Mouse (Mus musculus): ENCODE measurements around the gene Foxp1. TPM values are rescaled to one million over a fixed set of nuclear protein-coding genes. Genes with fewer than 3 reads are reported as not detected.

Foxp1 gene
- polyA plus RNA-seq, 1 experiment from 2014 or later = 190 TPM

DNA sequence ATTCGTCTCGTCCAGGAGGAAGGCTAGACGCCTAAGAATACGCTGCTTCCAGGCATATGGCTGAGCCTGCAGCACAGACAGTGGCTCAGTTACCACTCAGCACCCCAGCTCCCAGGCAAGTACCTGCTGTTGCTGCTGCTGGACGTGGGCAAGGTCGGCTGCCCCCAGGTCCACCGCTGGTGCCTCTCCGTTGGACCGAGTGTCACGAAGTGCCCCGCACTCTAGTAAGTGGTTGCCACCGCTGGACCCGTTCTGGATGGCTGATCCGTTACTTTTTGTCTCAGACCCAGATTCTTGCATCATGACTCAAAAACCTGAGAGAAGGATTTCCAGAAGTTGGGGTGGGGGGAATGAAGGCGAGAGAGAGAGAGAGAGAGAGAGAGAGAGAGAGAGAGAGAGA lies 359.8 kb downstream of the Foxp1 start:
- 89% methylated on average over 15 of the region's 15 CpGs for WGBS
- H3K4me1 ChIP-seq (ENCODE audit: control insufficient read depth, insufficient read depth, low read length) = peaks cover 34% of the 10 kb centered on the region
- H3K4me2 ChIP-seq (replicated peaks; ENCODE audit: low read depth, low read length) = no peak overlapping the region
- ATAC-seq (ENCODE audit: insufficient number of reproducible peaks, insufficient read depth, low FRiP score, low read depth) = no peak
- no peak overlapping the region for H3K4me3 ChIP-seq (ENCODE audit: low read depth, low read length)
- H3K27me3 ChIP-seq (ENCODE audit: control insufficient read depth, insufficient read depth, low read length) = no peaks in the 10 kb centered on the region
- no peak overlapping the region for H3K27ac ChIP-seq (ENCODE audit: low read length)
- no peaks in the 10 kb centered on the region for H3K36me3 ChIP-seq (ENCODE audit: control insufficient read depth, insufficient read depth, low read length)
- H3K9me3 ChIP-seq (ENCODE audit: control insufficient read depth, low read depth, low read length) = no peaks in the 10 kb centered on the region
- H3K9ac ChIP-seq (replicated peaks; ENCODE audit: low read depth, low read length) = no peak overlapping the region

DNA sequence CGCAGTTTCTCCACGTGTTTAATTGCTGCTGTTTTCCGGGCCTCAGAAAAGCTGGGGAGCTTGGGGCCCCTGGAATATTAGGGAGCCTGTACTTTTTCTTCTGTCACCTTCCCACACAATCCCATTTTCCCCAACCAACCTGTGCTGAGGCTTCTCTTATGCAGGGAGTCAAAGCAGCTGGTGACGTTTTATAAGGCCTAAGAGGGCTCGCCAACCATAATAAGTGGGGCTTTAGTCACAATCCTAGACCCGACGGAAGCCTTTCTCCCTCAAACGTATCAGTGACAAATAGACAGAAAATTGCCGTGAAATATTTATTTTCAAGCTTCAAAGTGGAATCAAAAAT lies 362.2 kb downstream of the Foxp1 start:
- Histone ChIP-seq H3K9me3 (ENCODE audit: control insufficient read depth, low read depth, low read length) (no peaks in the 10 kb centered on the region), H3K9ac (replicated peaks; ENCODE audit: low read depth, low read length) (no peak overlapping the region), H3K36me3 (ENCODE audit: control insufficient read depth, insufficient read depth, low read length) (no peaks in the 10 kb centered on the region), H3K4me3 (ENCODE audit: low read depth, low read length) (no peak overlapping the region), H3K27me3 (ENCODE audit: control insufficient read depth, insufficient read depth, low read length) (no peaks in the 10 kb centered on the region), H3K4me1 (ENCODE audit: control insufficient read depth, insufficient read depth, low read length) (peaks cover 24% of the 10 kb centered on the region), H3K4me2 (replicated peaks; ENCODE audit: low read depth, low read length) (peak overlapping the region; percentile 14), H3K27ac (ENCODE audit: low read length) (peak overlapping the region; percentile 71; the same call in 1 of the 2 replicates)
- 37% methylated on average over 9 of the region's 9 CpGs for WGBS
- no peak for ATAC-seq (ENCODE audit: insufficient number of reproducible peaks, insufficient read depth, low FRiP score, low read depth)

DNA sequence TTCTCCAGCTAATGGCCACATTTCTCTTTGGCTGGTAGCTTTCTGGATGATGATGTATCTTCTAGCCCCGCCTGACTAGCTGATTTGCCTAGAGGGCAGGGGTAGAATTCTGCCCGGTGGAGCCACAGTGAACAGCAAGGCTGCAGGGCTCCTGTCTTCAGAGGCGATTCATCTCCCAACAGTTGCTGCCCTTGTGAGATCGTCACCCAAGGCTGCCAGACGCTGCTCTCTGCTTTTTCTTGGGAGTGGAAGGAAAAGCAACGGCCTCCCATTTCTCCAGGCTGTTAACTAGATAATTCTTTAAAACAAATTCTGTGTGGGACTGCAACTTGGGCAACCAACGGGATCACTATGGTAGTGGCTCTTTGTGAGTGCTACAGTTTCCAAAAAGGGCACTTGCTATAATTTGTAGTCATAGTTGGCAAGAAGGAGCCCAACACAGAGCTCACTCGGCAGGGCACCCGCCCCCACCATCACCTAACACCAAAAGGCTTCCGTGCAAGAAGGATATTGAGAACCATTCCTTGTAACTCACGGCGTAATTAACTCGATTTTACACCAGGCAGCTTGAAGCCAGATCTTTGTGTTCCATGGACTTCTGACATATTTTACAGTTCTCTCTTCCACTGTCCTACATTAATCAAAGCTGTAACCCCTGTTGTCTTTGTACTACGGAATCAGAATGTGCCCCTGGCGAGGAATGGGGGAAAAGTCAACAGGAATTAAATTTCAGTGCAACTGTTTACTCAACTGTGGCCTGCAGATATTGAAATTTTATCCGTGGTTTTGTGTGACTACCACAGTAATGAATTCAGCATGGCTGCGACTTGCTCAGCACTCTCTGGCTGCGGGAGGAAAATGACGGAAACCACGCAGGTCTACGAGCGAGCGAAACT lies 362.8 kb downstream of the Foxp1 start:
- ATAC-seq (ENCODE audit: insufficient number of reproducible peaks, insufficient read depth, low FRiP score, low read depth) = peak; percentile 42; the same call in 1 of the 2 replicates
- no peaks in the 10 kb centered on the region for H3K36me3 ChIP-seq (ENCODE audit: control insufficient read depth, insufficient read depth, low read length)
- peaks cover 23% of the 10 kb centered on the region for H3K4me1 ChIP-seq (ENCODE audit: control insufficient read depth, insufficient read depth, low read length)
- H3K27ac ChIP-seq (ENCODE audit: low read length) = peak overlapping the region; percentile 71; the same call in 1 of the 2 replicates
- H3K4me2 ChIP-seq (replicated peaks; ENCODE audit: low read depth, low read length) = peak overlapping the region; percentile 14
- H3K4me3 ChIP-seq (ENCODE audit: low read depth, low read length) = no peak overlapping the region
- H3K27me3 ChIP-seq (ENCODE audit: control insufficient read depth, insufficient read depth, low read length) = no peaks in the 10 kb centered on the region
- WGBS = 34% methylated on average over 23 of the region's 23 CpGs
- no peak overlapping the region for H3K9ac ChIP-seq (replicated peaks; ENCODE audit: low read depth, low read length)
- no peaks in the 10 kb centered on the region for H3K9me3 ChIP-seq (ENCODE audit: control insufficient read depth, low read depth, low read length)

DNA sequence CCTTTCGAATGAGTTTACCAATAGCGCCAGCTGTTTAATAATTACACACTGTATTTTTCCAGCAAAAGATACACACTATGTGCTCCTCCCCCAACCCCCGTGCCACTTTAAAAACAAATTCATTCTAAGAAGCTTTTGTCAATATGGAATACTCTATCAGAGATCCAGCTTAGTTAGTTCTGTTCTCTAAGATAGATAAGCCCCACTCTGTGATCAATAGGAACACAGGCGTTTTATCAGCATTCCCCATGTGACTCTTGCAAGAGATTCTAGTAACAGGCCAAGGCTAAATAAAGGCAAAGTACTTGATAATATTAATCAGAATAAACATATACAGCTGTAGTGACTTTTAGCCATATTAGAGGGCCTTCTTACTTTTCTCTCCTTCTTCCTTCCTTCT lies 368.8 kb downstream of the Foxp1 start:
- Histone ChIP-seq H3K27ac (ENCODE audit: low read length) (no peak overlapping the region), H3K36me3 (ENCODE audit: control insufficient read depth, insufficient read depth, low read length) (no peaks in the 10 kb centered on the region; the same call in 1 of the 2 replicates), H3K9me3 (ENCODE audit: control insufficient read depth, low read depth, low read length) (no peaks in the 10 kb centered on the region), H3K27me3 (ENCODE audit: control insufficient read depth, insufficient read depth, low read length) (no peaks in the 10 kb centered on the region), H3K9ac (replicated peaks; ENCODE audit: low read depth, low read length) (no peak overlapping the region), H3K4me2 (replicated peaks; ENCODE audit: low read depth, low read length) (no peak overlapping the region), H3K4me3 (ENCODE audit: low read depth, low read length) (no peak overlapping the region), H3K4me1 (ENCODE audit: control insufficient read depth, insufficient read depth, low read length) (no peaks in the 10 kb centered on the region)
- no peak for ATAC-seq (ENCODE audit: insufficient number of reproducible peaks, insufficient read depth, low FRiP score, low read depth)
- 71% methylated on average over 4 of the region's 4 CpGs for WGBS

DNA sequence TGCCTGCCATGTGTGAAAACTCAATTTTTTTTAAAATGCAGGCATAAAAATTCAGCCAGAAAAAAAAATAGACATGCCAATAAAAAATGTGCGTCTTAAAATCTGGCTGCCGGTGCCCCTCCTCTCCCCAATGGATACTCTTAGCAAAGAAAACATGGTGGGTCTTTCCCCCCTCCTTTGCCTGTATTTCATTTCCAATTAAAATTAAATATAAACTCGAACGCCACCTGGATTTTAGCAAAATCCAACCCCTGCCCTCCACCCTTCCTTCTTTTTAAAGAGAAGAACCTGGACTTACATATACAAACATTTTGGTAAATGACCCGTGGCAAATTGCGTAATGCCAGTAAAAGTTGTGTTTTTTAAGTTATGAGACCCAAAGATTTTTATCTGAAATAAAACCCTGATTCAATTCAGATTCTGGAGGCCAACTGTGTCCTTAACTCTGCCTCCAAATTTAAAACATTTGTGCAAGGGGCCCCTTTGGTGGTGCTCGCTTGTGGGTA lies 376.1 kb downstream of the Foxp1 start:
- Histone ChIP-seq H3K4me2 (replicated peaks; ENCODE audit: low read depth, low read length) (no peak overlapping the region), H3K4me3 (ENCODE audit: low read depth, low read length) (no peak overlapping the region), H3K27me3 (ENCODE audit: control insufficient read depth, insufficient read depth, low read length) (no peaks in the 10 kb centered on the region), H3K36me3 (ENCODE audit: control insufficient read depth, insufficient read depth, low read length) (no peaks in the 10 kb centered on the region; the same call in 1 of the 2 replicates), H3K4me1 (ENCODE audit: control insufficient read depth, insufficient read depth, low read length) (peaks cover 2% of the 10 kb centered on the region; the same call in 1 of the 2 replicates), H3K9me3 (ENCODE audit: control insufficient read depth, low read depth, low read length) (no peaks in the 10 kb centered on the region), H3K9ac (replicated peaks; ENCODE audit: low read depth, low read length) (no peak overlapping the region), H3K27ac (ENCODE audit: low read length) (no peak overlapping the region)
- 63% methylated on average over 7 of the region's 7 CpGs for WGBS
- no peak for ATAC-seq (ENCODE audit: insufficient number of reproducible peaks, insufficient read depth, low FRiP score, low read depth)

DNA sequence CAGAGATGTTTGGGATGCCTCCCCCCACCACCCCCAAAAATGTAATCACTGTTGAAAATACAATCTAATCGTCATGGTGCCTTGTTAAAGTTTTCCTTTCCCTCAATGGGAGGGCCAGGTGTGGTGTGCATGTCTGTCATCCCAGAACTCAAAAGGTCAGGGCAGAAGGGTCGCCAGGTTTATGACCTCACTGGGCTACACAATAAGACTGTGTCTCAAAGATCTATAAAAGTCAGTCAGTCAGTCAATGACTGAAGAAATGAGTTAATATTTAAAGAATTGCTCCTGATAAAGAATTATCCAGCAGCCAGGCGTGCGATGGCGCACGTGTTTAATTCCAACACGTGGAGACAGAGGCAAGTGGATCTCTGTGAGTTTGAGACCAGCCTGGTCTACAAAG lies 377.5 kb downstream of the Foxp1 start:
- Histone ChIP-seq H3K9me3 (ENCODE audit: control insufficient read depth, low read depth, low read length) (no peaks in the 10 kb centered on the region), H3K36me3 (ENCODE audit: control insufficient read depth, insufficient read depth, low read length) (no peaks in the 10 kb centered on the region; the same call in 1 of the 2 replicates), H3K27ac (ENCODE audit: low read length) (no peak overlapping the region), H3K4me3 (ENCODE audit: low read depth, low read length) (no peak overlapping the region), H3K27me3 (ENCODE audit: control insufficient read depth, insufficient read depth, low read length) (no peaks in the 10 kb centered on the region), H3K4me2 (replicated peaks; ENCODE audit: low read depth, low read length) (no peak overlapping the region), H3K4me1 (ENCODE audit: control insufficient read depth, insufficient read depth, low read length) (peaks cover 2% of the 10 kb centered on the region; the same call in 1 of the 2 replicates), H3K9ac (replicated peaks; ENCODE audit: low read depth, low read length) (no peak overlapping the region)
- WGBS = 74% methylated on average over 7 of the region's 7 CpGs
- ATAC-seq (ENCODE audit: insufficient number of reproducible peaks, insufficient read depth, low FRiP score, low read depth) = no peak

DNA sequence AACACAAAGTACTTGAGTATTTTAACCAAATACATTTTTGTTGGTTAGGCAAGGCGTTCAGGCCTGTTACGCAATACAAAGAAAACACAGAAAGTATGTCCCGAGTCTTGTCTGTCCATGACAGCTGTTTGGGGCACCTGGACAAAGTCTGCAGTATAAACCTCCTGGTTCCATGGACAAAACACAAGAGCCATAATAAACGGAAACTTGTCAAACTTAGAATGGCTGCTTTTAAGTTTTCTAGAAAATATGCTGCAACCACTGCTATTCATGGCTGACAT lies 378.8 kb downstream of the Foxp1 start:
- no peak overlapping the region for H3K4me3 ChIP-seq (ENCODE audit: low read depth, low read length)
- H3K27me3 ChIP-seq (ENCODE audit: control insufficient read depth, insufficient read depth, low read length) = no peaks in the 10 kb centered on the region
- no peaks in the 10 kb centered on the region; the same call in 1 of the 2 replicates for H3K36me3 ChIP-seq (ENCODE audit: control insufficient read depth, insufficient read depth, low read length)
- no peak overlapping the region for H3K27ac ChIP-seq (ENCODE audit: low read length)
- no peak overlapping the region for H3K9ac ChIP-seq (replicated peaks; ENCODE audit: low read depth, low read length)
- no peak overlapping the region for H3K4me2 ChIP-seq (replicated peaks; ENCODE audit: low read depth, low read length)
- H3K4me1 ChIP-seq (ENCODE audit: control insufficient read depth, insufficient read depth, low read length) = peaks cover 2% of the 10 kb centered on the region; the same call in 1 of the 2 replicates
- ATAC-seq (ENCODE audit: insufficient number of reproducible peaks, insufficient read depth, low FRiP score, low read depth) = no peak
- no peaks in the 10 kb centered on the region for H3K9me3 ChIP-seq (ENCODE audit: control insufficient read depth, low read depth, low read length)
- WGBS = 50% methylated on average over 4 of the region's 4 CpGs

DNA sequence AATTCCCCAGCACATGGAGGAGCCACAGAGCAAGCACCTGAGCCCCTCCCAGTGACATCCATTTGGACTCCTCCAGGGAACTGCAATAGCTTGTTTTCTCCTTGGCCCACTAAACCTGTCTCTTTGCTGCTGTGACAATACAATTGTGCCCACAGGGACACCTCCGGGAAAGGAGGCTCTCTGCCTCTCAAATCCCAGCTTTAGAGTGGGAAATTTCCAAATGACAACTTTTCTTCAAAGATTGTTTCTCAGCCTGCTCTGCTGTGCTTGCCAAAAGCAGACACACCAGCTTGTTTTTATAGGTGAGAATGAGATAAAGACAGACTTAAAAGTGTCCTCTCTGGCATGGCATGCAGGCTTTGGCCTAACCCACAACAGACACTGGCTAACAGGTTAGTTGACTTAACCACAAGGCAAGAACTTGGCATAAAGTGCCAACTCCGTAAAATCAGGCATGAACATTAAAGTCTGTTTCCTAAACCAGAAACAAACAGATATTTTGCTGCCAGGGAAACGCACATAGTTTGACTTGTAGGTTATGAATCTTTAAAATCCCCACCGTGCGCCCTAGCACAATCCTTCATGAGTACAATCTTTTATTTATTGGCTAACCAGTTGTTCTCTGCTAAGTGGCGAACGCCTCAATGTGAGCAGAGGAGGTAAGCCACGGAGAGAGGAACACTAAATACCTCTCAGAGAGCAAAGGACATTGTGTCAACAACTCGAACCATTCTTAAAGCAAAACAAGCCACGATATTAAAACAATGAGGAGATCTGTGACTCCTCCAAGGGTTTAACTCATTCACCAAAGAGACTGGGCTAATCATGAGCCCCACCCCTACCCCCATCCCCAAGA lies 379.4 kb downstream of the Foxp1 start:
- ATAC-seq (ENCODE audit: insufficient number of reproducible peaks, insufficient read depth, low FRiP score, low read depth) = no peak
- H3K27ac ChIP-seq (ENCODE audit: low read length) = no peak overlapping the region
- H3K4me3 ChIP-seq (ENCODE audit: low read depth, low read length) = no peak overlapping the region
- no peaks in the 10 kb centered on the region for H3K27me3 ChIP-seq (ENCODE audit: control insufficient read depth, insufficient read depth, low read length)
- H3K36me3 ChIP-seq (ENCODE audit: control insufficient read depth, insufficient read depth, low read length) = no peaks in the 10 kb centered on the region
- H3K9ac ChIP-seq (replicated peaks; ENCODE audit: low read depth, low read length) = no peak overlapping the region
- H3K4me1 ChIP-seq (ENCODE audit: control insufficient read depth, insufficient read depth, low read length) = peaks cover 2% of the 10 kb centered on the region; the same call in 1 of the 2 replicates
- no peaks in the 10 kb centered on the region for H3K9me3 ChIP-seq (ENCODE audit: control insufficient read depth, low read depth, low read length)
- no peak overlapping the region for H3K4me2 ChIP-seq (replicated peaks; ENCODE audit: low read depth, low read length)
- WGBS = 54% methylated on average over 10 of the region's 10 CpGs

All from stomach, embryonic 14.5 days (tissue).